Mouse (Mus musculus) liver, embryonic 14.5 days (tissue): ENCODE measurements at regions not wholly inside any gene's neighbourhood (a gene's known extent, or its start where the extent isn't known, plus 50 kb on each side); places are given as distances from the start of the nearest gene placed in this dataset.

Source experiments
- ATAC-seq: fragments of 200-750 bp; cut with Nextera tagmentation; 2 replicates; pipeline ENCODE4 v1.8.0; 2017; ENCODE audit warnings: moderate number of reproducible peaks, mild to moderate bottlenecking, moderate library complexity; ENCODE audit not compliant: insufficient read depth
- DNase-seq, 3 experiments: peaks; one replicate each; pipeline ENCODE4 v3.0.0-alpha.2; 2012 to 2013; ENCODE audit warnings: low read depth in 3 of 3, low spot score in 3 of 3
- H3K27ac ChIP-seq: fragments of 300-500 bp; sonication (generic); 2 replicates; pipeline ENCODE4 v1.5.1; 2014; ENCODE audit warnings: moderate library complexity, mild to moderate bottlenecking, control low read depth, inconsistent platforms
- H3K27me3 ChIP-seq: fragments of 300-500 bp; sonication (generic); 2 replicates; pipeline ENCODE4 v1.6.1; 2014; ENCODE audit warnings: mild to moderate bottlenecking, low read length, moderate library complexity; ENCODE audit not compliant: control insufficient read depth, insufficient read depth
- H3K36me3 ChIP-seq: fragments of 300-500 bp; sonication (generic); replicated peaks from 2 replicates; pipeline ENCODE4 v1.6.1; 2014; ENCODE audit warnings: low read depth; ENCODE audit not compliant: control insufficient read depth, insufficient read depth
- H3K4me1 ChIP-seq, 2 experiments: fragments of 200-500 bp in 1 of 2; fragments of 300-500 bp in 1 of 2; sonication (generic) in 1 of 2; replicated peaks; 2 replicates each; pipeline ENCODE4 v1.6.1; 2012 to 2014; ENCODE audit warnings: antibody characterized with exemption in 1 of 2, inconsistent platforms in 1 of 2, low read length in 1 of 2; ENCODE audit not compliant: control insufficient read depth in 2 of 2, insufficient read depth in 2 of 2
- H3K4me2 ChIP-seq: fragments of 300-500 bp; sonication (generic); 2 replicates; pipeline ENCODE4 v1.6.1; 2014; ENCODE audit warnings: low read depth, mild to moderate bottlenecking, control low read depth, moderate library complexity
- H3K4me3 ChIP-seq, 2 experiments: fragments of 200-500 bp in 1 of 2; fragments of 300-500 bp in 1 of 2; sonication (generic) in 1 of 2; 2 replicates each; pipeline ENCODE4 v1.5.1; 2012 to 2014; ENCODE audit warnings: low read depth in 2 of 2, low read length in 2 of 2, mild to moderate bottlenecking in 2 of 2, control low read depth in 1 of 2, inconsistent platforms in 1 of 2, moderate library complexity in 1 of 2; ENCODE audit not compliant: insufficient read depth in 1 of 2
- H3K9ac ChIP-seq: fragments of 300-500 bp; sonication (generic); replicated peaks from 2 replicates; pipeline ENCODE4 v1.6.1; 2014; ENCODE audit warnings: mild to moderate bottlenecking, control low read depth, moderate library complexity
- H3K9me3 ChIP-seq: fragments of 300-500 bp; sonication (generic); 2 replicates; pipeline ENCODE4 v1.6.1; 2016; ENCODE audit warnings: low read length, mixed read lengths; ENCODE audit not compliant: control insufficient read depth
- CTCF ChIP-seq: IDR thresholded peaks from 2 replicates; pipeline ENCODE4 v1.5.1; 2016; ENCODE audit warnings: antibody characterized with exemption, low read depth, control low read depth
- EP300 ChIP-seq: IDR thresholded peaks from 2 replicates; pipeline ENCODE4 v1.6.1; 2016; ENCODE audit warnings: antibody characterized with exemption, low read depth
- WGBS: fragments of 180-500 bp; shearing (Covaris S2); extraction: QIAGEN DNeasy Blood & Tissue Kit; methylation state at CpG from one replicate; pipeline ENCODE4 v1.1.7; 2014; ENCODE audit not compliant: insufficient replicate concordance; 5-methylcytosine and 5-hydroxymethylcytosine counted together

DNA sequence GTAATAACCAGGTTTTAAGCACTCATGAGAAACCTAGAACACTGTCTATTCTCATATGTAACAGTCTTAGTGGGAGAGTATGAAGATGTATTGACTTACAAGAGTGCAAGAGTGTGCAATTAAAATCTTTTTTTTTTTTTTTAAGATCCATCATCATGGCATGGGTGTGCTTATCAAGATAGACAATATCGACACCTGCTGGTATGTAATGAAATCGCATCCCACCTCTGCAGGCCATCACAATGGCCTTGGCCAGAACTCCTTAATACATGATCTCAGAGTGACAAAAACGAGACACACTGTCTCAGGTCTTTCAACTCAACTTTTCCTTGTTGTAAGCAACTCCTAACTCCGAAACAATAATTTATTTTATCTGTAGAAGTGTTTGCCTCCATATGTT, 661.7 kb upstream of the Kdm8 start:
- no peak overlapping the region for H3K9ac ChIP-seq
- no peak overlapping the region for H3K4me2 ChIP-seq
- H3K9me3 ChIP-seq = no peaks in the 10 kb centered on the region
- no peak for ATAC-seq
- DNase-seq = no peak
- no peaks in the 10 kb centered on the region for H3K4me1 ChIP-seq
- TF ChIP-seq CTCF (no peak), EP300 (no peak)
- WGBS = 31% methylated on average over 4 of the region's 4 CpGs
- no peak overlapping the region for H3K4me3 ChIP-seq
- H3K27ac ChIP-seq = no peak overlapping the region
- H3K27me3 ChIP-seq = no peaks in the 10 kb centered on the region
- no peaks in the 10 kb centered on the region for H3K36me3 ChIP-seq

DNA sequence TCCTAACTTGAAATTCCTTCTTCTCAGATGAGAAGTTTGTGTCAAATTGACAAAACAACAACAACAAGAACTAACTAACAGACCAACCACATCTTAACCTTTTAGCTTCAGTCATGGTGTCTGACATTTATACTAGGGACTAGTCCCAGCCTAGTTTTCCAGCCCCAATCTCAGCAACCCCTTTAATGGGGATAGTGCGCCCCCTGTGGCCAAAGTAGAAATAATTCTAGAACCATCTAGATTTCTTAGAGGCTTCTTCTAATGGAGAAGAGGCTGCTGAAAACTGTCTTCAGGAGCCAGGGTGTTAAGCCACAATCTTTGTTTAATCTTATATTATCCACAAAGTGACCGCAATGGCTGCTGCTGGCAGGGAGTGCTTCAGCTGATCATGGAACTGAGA, 659.5 kb upstream of the Kdm8 start:
- DNase-seq (no peak), ATAC-seq (no peak)
- no peak overlapping the region for H3K27ac ChIP-seq
- WGBS = 73% methylated on average over 2 of the region's 2 CpGs
- H3K4me3 ChIP-seq = no peak overlapping the region
- H3K4me2 ChIP-seq = no peak overlapping the region
- H3K36me3 ChIP-seq = no peaks in the 10 kb centered on the region
- no peaks in the 10 kb centered on the region for H3K4me1 ChIP-seq
- H3K9me3 ChIP-seq = no peaks in the 10 kb centered on the region
- TF ChIP-seq EP300 (no peak), CTCF (no peak)
- H3K27me3 ChIP-seq = no peaks in the 10 kb centered on the region
- H3K9ac ChIP-seq = no peak overlapping the region

DNA sequence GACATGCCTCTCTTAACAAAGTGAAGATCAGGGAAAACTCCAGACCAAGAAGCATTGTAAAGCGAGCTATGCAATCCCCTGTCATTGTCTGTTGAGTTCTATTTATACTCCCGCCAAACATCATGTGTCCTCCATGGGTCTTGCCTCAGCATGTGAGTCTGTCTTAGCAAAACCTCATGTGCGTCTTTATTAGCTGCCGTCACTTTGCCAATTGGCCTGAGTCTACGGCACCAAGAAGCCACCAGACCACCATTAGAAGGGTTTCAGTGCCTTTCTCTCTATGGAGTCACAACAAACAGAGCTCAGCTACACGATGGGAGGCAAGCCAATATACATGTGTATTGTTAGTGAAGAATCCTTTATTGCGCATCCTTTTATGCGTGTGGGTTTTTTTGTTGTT, 658.6 kb upstream of the Kdm8 start:
- Histone ChIP-seq H3K27me3 (no peaks in the 10 kb centered on the region), H3K4me3 (no peak overlapping the region), H3K4me1 (no peaks in the 10 kb centered on the region), H3K4me2 (no peak overlapping the region), H3K27ac (no peak overlapping the region), H3K9ac (no peak overlapping the region), H3K9me3 (no peaks in the 10 kb centered on the region), H3K36me3 (no peaks in the 10 kb centered on the region)
- ATAC-seq (no peak), DNase-seq (no peak)
- WGBS = 73% methylated on average over 8 of the region's 8 CpGs
- no peak for TF ChIP-seq CTCF
- no peak for TF ChIP-seq EP300

DNA sequence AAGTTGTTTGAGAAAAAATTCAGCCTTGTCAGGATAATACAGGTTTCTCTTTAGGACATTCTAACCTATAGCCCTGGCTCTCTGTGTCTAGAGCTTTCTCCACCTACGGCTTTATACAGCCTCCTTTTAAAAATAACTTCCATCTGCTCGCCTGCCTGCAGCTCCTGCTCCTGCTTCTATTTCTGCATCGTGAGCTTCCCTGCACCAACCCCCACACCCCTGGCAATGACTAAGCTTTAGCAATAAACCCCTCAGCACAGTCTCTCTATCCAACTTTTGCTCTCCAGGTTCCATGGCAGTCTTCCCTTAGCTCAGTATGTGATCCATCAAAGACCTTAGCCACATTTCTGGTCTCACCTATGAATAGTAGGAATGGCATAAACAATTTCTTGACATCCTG, 655.7 kb upstream of the Kdm8 start:
- no peak for ATAC-seq
- Histone ChIP-seq H3K9me3 (no peaks in the 10 kb centered on the region), H3K4me1 (no peaks in the 10 kb centered on the region), H3K4me2 (no peak overlapping the region), H3K4me3 (no peak overlapping the region), H3K27me3 (no peaks in the 10 kb centered on the region), H3K36me3 (no peaks in the 10 kb centered on the region), H3K9ac (no peak overlapping the region), H3K27ac (no peak overlapping the region)
- 45% methylated on average over 3 of the region's 3 CpGs for WGBS
- TF ChIP-seq CTCF (no peak), EP300 (no peak)
- DNase-seq = no peak

DNA sequence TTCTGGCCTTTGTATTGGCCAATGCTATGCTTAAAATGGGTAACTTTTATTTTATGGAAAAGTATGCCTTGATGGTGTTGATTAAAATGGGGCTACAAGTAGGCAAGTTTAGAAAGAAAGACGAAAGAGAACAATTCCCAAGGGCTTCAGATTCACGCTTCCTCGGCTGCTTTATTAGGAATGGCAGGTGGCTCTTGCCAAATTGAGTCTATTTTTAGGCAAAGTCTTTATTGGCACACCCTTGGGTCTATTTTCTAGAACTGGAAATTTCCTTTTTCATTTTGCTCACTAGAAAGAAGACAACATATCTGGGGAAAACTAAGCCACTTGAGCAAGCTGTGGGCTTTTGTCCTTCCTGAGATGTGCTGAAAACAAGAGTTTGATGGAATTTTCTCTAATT, 641.4 kb upstream of the Kdm8 start:
- DNase-seq (no peak), ATAC-seq (no peak)
- Histone ChIP-seq H3K4me3 (no peak overlapping the region), H3K27ac (no peak overlapping the region), H3K9me3 (no peaks in the 10 kb centered on the region), H3K4me1 (no peaks in the 10 kb centered on the region), H3K4me2 (no peak overlapping the region), H3K27me3 (no peaks in the 10 kb centered on the region), H3K9ac (no peak overlapping the region), H3K36me3 (no peaks in the 10 kb centered on the region)
- no peak for TF ChIP-seq CTCF
- TF ChIP-seq EP300 = no peak
- 55% methylated on average over 3 of the region's 3 CpGs for WGBS

DNA sequence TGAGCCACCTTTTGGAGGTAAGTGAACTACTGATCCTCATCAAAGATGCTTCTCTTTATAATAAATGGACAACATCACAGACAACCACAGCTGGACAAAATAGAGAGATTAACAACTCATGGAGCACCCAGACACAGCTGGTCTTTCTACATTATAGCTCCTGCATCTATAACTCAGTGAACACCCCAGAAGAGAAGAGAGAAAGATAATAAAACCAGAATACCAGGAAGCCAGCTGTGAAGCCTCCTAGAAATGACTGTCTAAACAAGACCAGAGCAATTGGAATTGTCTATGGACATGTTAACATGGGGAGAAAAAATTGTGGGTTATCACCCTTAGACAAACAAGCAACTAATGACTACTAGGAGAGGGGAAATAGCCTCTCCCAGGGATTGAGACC, 609.8 kb upstream of the Kdm8 start:
- Histone ChIP-seq H3K9ac (no peak overlapping the region), H3K27me3 (no peaks in the 10 kb centered on the region), H3K4me3 (no peak overlapping the region), H3K4me1 (no peaks in the 10 kb centered on the region), H3K36me3 (no peaks in the 10 kb centered on the region), H3K27ac (no peak overlapping the region), H3K9me3 (no peaks in the 10 kb centered on the region), H3K4me2 (no peak overlapping the region)
- DNase-seq = no peak
- ATAC-seq = no peak
- TF ChIP-seq CTCF (no peak), EP300 (no peak)
